Mouse (Mus musculus) embryo, embryonic 9.5 days (tissue): ENCODE results near the gene Sfmbt1.

ENCODE experiments used
- DNase-seq: peaks from one replicate; pipeline ENCODE4 v3.0.0-alpha.2; 2017; ENCODE audit errors: extremely low spot score

Sfmbt1 gene

GRCm38 (mm10) chr14:30714799-30715617, at the start of gene Sfmbt1:
Gene Sfmbt1 (plus strand): TSS chr14:30714849.
- DNase-seq, result no peak

- no peak for DNase-seq
Observed at GRCm38 (mm10) chr14:30666061-30666460, 48.6 kb upstream of the Sfmbt1 start.

- no peak for DNase-seq
Observed at GRCm38 (mm10) chr14:30666604-30667003, 48.0 kb upstream of the Sfmbt1 start.

GRCm38 (mm10) chr14:30670161-30670560, 44.5 kb upstream of the Sfmbt1 start:
- DNase-seq, result no peak

- DNase-seq, result no peak
Observed at GRCm38 (mm10) chr14:30671095-30671985, 43.3 kb upstream of the Sfmbt1 start.

- DNase-seq, result peak; percentile 85
Observed at GRCm38 (mm10) chr14:30671986-30672312, 42.7 kb upstream of the Sfmbt1 start.

GRCm38 (mm10) chr14:30674947-30675346, 39.7 kb upstream of the Sfmbt1 start:
- no peak for DNase-seq

GRCm38 (mm10) chr14:30682131-30682530, 32.5 kb upstream of the Sfmbt1 start:
- no peak for DNase-seq

GRCm38 (mm10) chr14:30690685-30691084, 24.0 kb upstream of the Sfmbt1 start:
- DNase-seq, result no peak

GRCm38 (mm10) chr14:30692439-30692838, 22.2 kb upstream of the Sfmbt1 start:
- no peak for DNase-seq

GRCm38 (mm10) chr14:30694786-30695185, 19.9 kb upstream of the Sfmbt1 start:
- DNase-seq, result no peak

GRCm38 (mm10) chr14:30695609-30696008, 19.0 kb upstream of the Sfmbt1 start:
- DNase-seq, result no peak

- DNase-seq, result no peak
Observed at GRCm38 (mm10) chr14:30697407-30698052, 17.1 kb upstream of the Sfmbt1 start.

- peak; percentile 70 for DNase-seq
Observed at GRCm38 (mm10) chr14:30699656-30700055, 15.0 kb upstream of the Sfmbt1 start.

- DNase-seq, result no peak
Observed at GRCm38 (mm10) chr14:30702512-30702911, 12.1 kb upstream of the Sfmbt1 start.

- no peak for DNase-seq
Observed at GRCm38 (mm10) chr14:30703079-30703478, 11.6 kb upstream of the Sfmbt1 start.

GRCm38 (mm10) chr14:30704098-30704855, 10.4 kb upstream of the Sfmbt1 start:
- DNase-seq, result no peak

- DNase-seq, result no peak
Observed at GRCm38 (mm10) chr14:30711892-30712291, 2.8 kb upstream of the Sfmbt1 start.

- no peak for DNase-seq
Observed at GRCm38 (mm10) chr14:30713769-30714168, 880 bp upstream of the Sfmbt1 start.

- DNase-seq, result peak; percentile 87
Observed at GRCm38 (mm10) chr14:30715618-30716050, 985 bp downstream of the Sfmbt1 start.
